Mouse (Mus musculus): ENCODE results near the gene Npepps.
A peak's percentile ranks its signal among the peaks of the same experiment; 100 is the strongest.

Gene Npepps

GRCm38 (mm10) chr11:97186947-97187763 lies 93.3 kb downstream of the Npepps start:
- peak; percentile 99 for DNase-seq (ENCODE audit: low read depth, low spot score)

- DNase-seq (ENCODE audit: low read depth, low spot score): no peak
Measured at GRCm38 (mm10) chr11:97185704-97186614, 94.5 kb downstream of the Npepps start.

- peak; percentile 38 for DNase-seq (ENCODE audit: low read depth, low spot score)
Measured at GRCm38 (mm10) chr11:97184875-97185274, 95.6 kb downstream of the Npepps start.

- DNase-seq (ENCODE audit: low read depth, low spot score): no peak
Measured at GRCm38 (mm10) chr11:97182446-97182845, 98.0 kb downstream of the Npepps start.

- DNase-seq (ENCODE audit: low read depth, low spot score): no peak
Measured at GRCm38 (mm10) chr11:97181061-97181460, 99.4 kb downstream of the Npepps start.

- DNase-seq (ENCODE audit: low read depth, low spot score): no peak
Measured at GRCm38 (mm10) chr11:97178198-97178597, 102.2 kb downstream of the Npepps start.

GRCm38 (mm10) chr11:97176851-97177250 lies 103.6 kb downstream of the Npepps start:
- peak; percentile 82 for DNase-seq (ENCODE audit: low read depth, low spot score)

- DNase-seq (ENCODE audit: low read depth, low spot score): no peak
Measured at GRCm38 (mm10) chr11:97175499-97175898, 104.9 kb downstream of the Npepps start.

GRCm38 (mm10) chr11:97160341-97160740 lies 120.1 kb downstream of the Npepps start:
- DNase-seq (ENCODE audit: low read depth, low spot score): no peak

- DNase-seq (ENCODE audit: low read depth, low spot score): no peak
Measured at GRCm38 (mm10) chr11:97156999-97157398, 123.4 kb downstream of the Npepps start.

Data from ZHBTc4 (cell line).